ENCODE assay signal across 9 mouse cellular contexts in genomic region chr5:123470784-123471400, GRCm38 (mm10). TPM values are rescaled to one million over a fixed set of nuclear protein-coding genes. Genes with fewer than 3 reads are reported as not detected.
DNase-seq lines count a peak whose midpoint lies in the region; ATAC-seq and TF ChIP-seq lines count a peak whose summit lies in the region.
"Had no signal": no experiment of that assay in that cellular context is flagged by ENCODE, and none has a peak within 500 bp of the region (broad histone marks: within the 10 kb centered on the region; RNA-seq: fewer than 3 reads in every experiment).

No protein-coding gene starts in this region.

- peak overlapping the region; percentile 48 for H3K4me2 ChIP-seq in lung, postnatal 0 days (replicated peaks; ENCODE audit: low read depth, low read length)

- no peak overlapping the region for H3K4me3 ChIP-seq in lung, postnatal 0 days (ENCODE audit: low read depth, low read length)
- peak overlapping the region; percentile 26; the same call in 1 of the 2 replicates for H3K4me3 ChIP-seq in limb, embryonic 10.5 days

- ATAC-seq in lung, postnatal 0 days = no peak
- ATAC-seq in neutrophil, adult 5-6 weeks (ENCODE audit: extremely low read depth, insufficient number of reproducible peaks, low FRiP score, poor library complexity, severe bottlenecking) = 0 out of 2 replicates have a peak, but pooled peaks have one; percentile 13

- no peak overlapping the region for H3K27ac ChIP-seq in lung, postnatal 0 days (ENCODE audit: low read length)
- no peak overlapping the region for H3K27ac ChIP-seq in limb, embryonic 10.5 days

- no peak for TF ChIP-seq EP300 in lung, postnatal 0 days (IDR thresholded peaks at IDR 0.05)

- no peaks in the 10 kb centered on the region for H3K27me3 ChIP-seq in lung, postnatal 0 days (replicated peaks; ENCODE audit: insufficient read depth, low read length)
- H3K27me3 ChIP-seq in limb, embryonic 10.5 days (ENCODE audit: low read depth, poor library complexity, severe bottlenecking) = no peaks in the 10 kb centered on the region

- DNase-seq in lung, postnatal 0 days (ENCODE audit: low spot score) = peak; percentile 8
- no peak for DNase-seq in lung, postnatal 10 days
- DNase-seq in embryo, embryonic 10.5 days (ENCODE audit: low spot score) = peak; percentile 22
- peak; percentile 35 for DNase-seq in limb, embryonic 10.5 days (ENCODE audit: low spot score)
- no peak for DNase-seq in layer of hippocampus, postnatal 36 days
- DNase-seq in gastrocnemius, adult 18-20 months (ENCODE audit: low spot score) = no peak
- DNase-seq in right cerebral cortex, postnatal 10 days (ENCODE audit: low spot score in 2 of 2) = no peak

- no peak overlapping the region for H3K9ac ChIP-seq in lung, postnatal 0 days (replicated peaks; ENCODE audit: low read depth)

- WGBS in lung, postnatal 0 days = 4% methylated on average over 10 of the region's 10 CpGs
- 32% methylated on average over 10 of the region's 10 CpGs for WGBS in limb, embryonic 10.5 days

- H3K36me3 ChIP-seq in lung, postnatal 0 days (ENCODE audit: insufficient read depth, low read length) = no peaks in the 10 kb centered on the region
- H3K36me3 ChIP-seq in limb, embryonic 10.5 days = no peaks in the 10 kb centered on the region

- no peaks in the 10 kb centered on the region for H3K4me1 ChIP-seq in lung, postnatal 0 days (ENCODE audit: insufficient read depth, low read depth, low read length)
- H3K4me1 ChIP-seq in limb, embryonic 10.5 days = peaks cover 10% of the 10 kb centered on the region

- no peaks in the 10 kb centered on the region for H3K9me3 ChIP-seq in lung, postnatal 0 days (ENCODE audit: low read length)
- H3K9me3 ChIP-seq in limb, embryonic 10.5 days (replicated peaks) = no peaks in the 10 kb centered on the region

- no peak for TF ChIP-seq CTCF in lung, postnatal 0 days (IDR thresholded peaks at IDR 0.05)

RNA-seq across cellular contexts. Expression of gene Lrrc43, which starts 18.2 kb away (rescaled TPM):
- polyA plus RNA-seq in lung, postnatal 0 days (2015; fragmentation: Nextera tagmentation; extraction: Ambion mirVana) = 2.5 and 3.4 TPM in 2 replicates
- 0.08 TPM in 1 of 2 replicates, not detected in the other for polyA plus RNA-seq in limb, embryonic 10.5 days (2016; fragmentation: Nextera tagmentation; extraction: Ambion mirVana)
- total RNA-seq in neutrophil, adult 5-6 weeks (2017) = not detected in 2 replicates
- total RNA-seq in layer of hippocampus, postnatal 36 days (2021) = under 1 TPM; 0.50 to 0.73 TPM
- not detected for total RNA-seq in gastrocnemius, adult 18-20 months (2021)
- polyA plus RNA-seq: large intestine, adult 2 months had no signal

RNA-seq across cellular contexts. Expression of gene Il31, which starts 18.4 kb away (rescaled TPM):
- not detected in 2 replicates for polyA plus RNA-seq in lung, postnatal 0 days (2015; fragmentation: Nextera tagmentation; extraction: Ambion mirVana)
- polyA plus RNA-seq in limb, embryonic 10.5 days (2016; fragmentation: Nextera tagmentation; extraction: Ambion mirVana) = not detected in 2 replicates
- total RNA-seq in neutrophil, adult 5-6 weeks (2017) = not detected in 2 replicates
- not detected for total RNA-seq in layer of hippocampus, postnatal 36 days (2021)
- total RNA-seq in gastrocnemius, adult 18-20 months (2021) = not detected
- polyA plus RNA-seq: large intestine, adult 2 months had no signal

RNA-seq across cellular contexts. Expression of gene B3gnt4, which starts 39.4 kb away (rescaled TPM):
- 1.1 and 1.6 TPM in 2 replicates for polyA plus RNA-seq in lung, postnatal 0 days (2015; fragmentation: Nextera tagmentation; extraction: Ambion mirVana)
- 1.1 and 1.3 TPM in 2 replicates for polyA plus RNA-seq in limb, embryonic 10.5 days (2016; fragmentation: Nextera tagmentation; extraction: Ambion mirVana)
- total RNA-seq in neutrophil, adult 5-6 weeks (2017) = not detected in 2 replicates
- total RNA-seq in layer of hippocampus, postnatal 36 days (2021) = 1 to 10 TPM; 1.1 to 1.2 TPM
- under 1 TPM in 1 of 2 experiments, not detected in 1; 0.16 TPM for total RNA-seq in gastrocnemius, adult 18-20 months (2021)

RNA-seq across cellular contexts. Expression of gene Diablo, which starts 53.1 kb away (rescaled TPM):
- polyA plus RNA-seq in lung, postnatal 0 days (2015; fragmentation: Nextera tagmentation; extraction: Ambion mirVana) = 74.3 and 75.9 TPM in 2 replicates
- polyA plus RNA-seq in limb, embryonic 10.5 days (2016; fragmentation: Nextera tagmentation; extraction: Ambion mirVana) = 120 and 122 TPM in 2 replicates
- total RNA-seq in neutrophil, adult 5-6 weeks (2017) = 34.1 and 41.3 TPM in 2 replicates
- total RNA-seq in layer of hippocampus, postnatal 36 days (2021) = 10 to 100 TPM; 34.4 to 37.0 TPM
- 10 to 100 TPM; 35.7 to 45.1 TPM for total RNA-seq in gastrocnemius, adult 18-20 months (2021)

RNA-seq across cellular contexts. Expression of gene Gm49027, which starts 54.4 kb away (rescaled TPM):
- polyA plus RNA-seq in lung, postnatal 0 days (2015; fragmentation: Nextera tagmentation; extraction: Ambion mirVana) = 1.9 and 2.1 TPM in 2 replicates
- polyA plus RNA-seq in limb, embryonic 10.5 days (2016; fragmentation: Nextera tagmentation; extraction: Ambion mirVana) = not detected in 2 replicates
- total RNA-seq in neutrophil, adult 5-6 weeks (2017) = not detected in 2 replicates
- 1 to 10 TPM; 5.9 to 7.6 TPM for total RNA-seq in layer of hippocampus, postnatal 36 days (2021)
- under 1 TPM in 1 of 2 experiments, not detected in 1; 0.43 TPM for total RNA-seq in gastrocnemius, adult 18-20 months (2021)

Comparison
In these comparisons a context has a peak if more than half of its experiments do, and no peak if none do; other contexts are left out.
1. DNase-seq: peak in lung, postnatal 0 days (single experiment), embryo, embryonic 10.5 days (single experiment) and limb, embryonic 10.5 days (single experiment); none in lung, postnatal 10 days (single experiment), layer of hippocampus, postnatal 36 days (0 of 2), gastrocnemius, adult 18-20 months (single experiment) and right cerebral cortex, postnatal 10 days (0 of 2).